Mouse (Mus musculus) inflammation-experienced regulatory T-cells, adult 16 weeks (primary cell): ENCODE results near the gene Dhx32. TPM values are rescaled to one million over a fixed set of nuclear protein-coding genes. Genes with fewer than 3 reads are reported as not detected.

Experiments
- polyA plus RNA-seq: library from polyadenylated mRNA; unstranded; fragments of 100-300 nt; shearing (Covaris generic); gene quantifications from one replicate; pipeline ENCODE4 v1.2.1, GENCODE M21; 2017

Gene Dhx32
- polyA plus RNA-seq = 21.3 TPM

DNA sequence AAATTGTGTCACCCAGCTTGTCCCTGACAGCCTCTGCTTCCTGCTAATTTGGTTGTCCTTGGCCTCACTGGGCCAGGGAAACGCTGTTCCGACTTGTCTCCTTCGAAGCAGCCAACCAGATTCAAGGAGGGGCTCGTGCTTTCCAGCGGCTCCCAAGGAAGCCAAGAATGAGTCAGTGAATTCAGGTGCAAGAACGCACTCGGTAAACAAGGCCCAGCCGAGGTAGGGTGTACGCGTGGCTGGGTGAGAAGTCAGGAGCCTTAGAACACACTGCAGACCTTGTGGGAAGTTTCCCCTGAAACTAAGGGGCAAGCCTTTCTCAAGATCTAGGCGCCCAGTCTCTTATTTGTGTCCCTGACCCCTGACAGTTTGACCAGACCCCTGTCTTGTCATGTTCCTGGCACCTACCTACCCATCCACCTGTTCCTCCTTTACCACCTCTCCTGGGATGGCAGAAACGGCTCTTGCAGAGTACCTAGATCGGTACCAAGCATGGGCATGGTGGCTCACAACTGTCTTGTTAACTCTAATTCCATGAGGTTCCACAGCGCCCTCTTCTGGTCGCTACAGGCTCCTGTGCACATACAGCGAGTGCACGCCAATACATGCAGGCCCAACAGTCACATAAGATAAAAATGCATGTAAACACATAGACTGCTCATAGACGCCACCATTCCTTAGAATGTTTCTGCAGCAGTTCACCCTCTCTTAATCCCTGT lies at the start of gene Dhx32:
Gene Dhx32 (minus strand): TSS at position 10 of the 719 bp plus-strand sequence.

GRCm38 (mm10) chr7:133776626-133776996 lies 5.9 kb downstream of the Dhx32 start, which contains the start of gene Fank1:
TSS of gene Fank1 (plus strand) at chr7:133776861.

DNA sequence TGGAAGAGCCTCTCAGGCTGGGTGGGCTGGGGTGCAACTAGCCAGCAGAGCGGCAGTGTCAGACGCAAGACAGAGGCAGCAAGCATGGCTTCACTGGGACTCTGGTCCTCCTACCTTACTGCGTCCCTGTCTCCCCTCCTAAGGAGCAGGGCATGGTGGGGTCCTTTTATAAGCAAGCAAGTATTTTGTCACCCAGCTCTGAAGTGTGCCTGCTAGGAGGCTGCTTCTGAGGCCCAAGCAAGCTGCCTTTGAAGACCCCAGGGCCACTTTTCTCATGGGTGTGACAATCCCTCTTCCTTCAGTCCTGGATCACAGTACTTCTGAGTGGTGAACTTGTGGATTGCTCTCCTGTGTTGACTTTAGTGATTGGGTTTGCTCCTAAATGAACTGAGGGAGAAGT lies 102.6 kb downstream of the Dhx32 start, which contains the start of gene Mmp21:
Gene Mmp21 (minus strand): TSS at position 101 of the 400 bp plus-strand sequence.

Other genes with a start within 250 kb of the Dhx32 start
- gene Tex36, start 180.6 kb downstream of the Dhx32 start, polyA plus RNA-seq = not detected
- 45.4 TPM for gene Edrf1, start 145.2 kb downstream of the Dhx32 start, polyA plus RNA-seq
- not detected for gene Mmp21, start 102.7 kb downstream of the Dhx32 start, polyA plus RNA-seq
- 177 TPM for gene Bccip, start 73.4 kb downstream of the Dhx32 start, polyA plus RNA-seq
- 48.2 TPM for gene Uros, start 72.7 kb downstream of the Dhx32 start, polyA plus RNA-seq
- not detected for gene Fank1, start 5.9 kb downstream of the Dhx32 start, polyA plus RNA-seq